Mouse (Mus musculus) spleen, adult 2 months (tissue): ENCODE results near the gene Jtb. TPM values are rescaled to one million over a fixed set of nuclear protein-coding genes. Genes with fewer than 3 reads are reported as not detected.

Experiments used
- DNase-seq, 2 experiments: peaks; one replicate each; pipeline versions ENCODE4 v3.0.0 to v3.0.0-alpha.2; 2012 to 2021; ENCODE audit warnings: low spot score in 2 of 2, low read depth in 1 of 2
- H3K27ac ChIP-seq: fragments of 200-500 bp; 2 replicates; pipeline ENCODE4 v1.5.1; 2012; ENCODE audit warnings: low read length, inconsistent platforms; ENCODE audit not compliant: insufficient read depth
- H3K27me3 ChIP-seq: fragments of 200-500 bp; 2 replicates; pipeline ENCODE4 v1.6.1; 2012; ENCODE audit warnings: mild to moderate bottlenecking, moderate library complexity, low read length, inconsistent platforms; ENCODE audit not compliant: control insufficient read depth, insufficient read depth
- H3K36me3 ChIP-seq: fragments of 200-500 bp; 2 replicates; pipeline ENCODE4 v1.6.1; 2012; ENCODE audit warnings: mild to moderate bottlenecking, low read length, inconsistent platforms; ENCODE audit not compliant: control insufficient read depth, insufficient read depth
- H3K4me1 ChIP-seq: fragments of 200-500 bp; 2 replicates; pipeline ENCODE4 v1.6.1; 2011; ENCODE audit warnings: inconsistent platforms; ENCODE audit not compliant: control insufficient read depth, insufficient read depth, insufficient read length
- H3K4me3 ChIP-seq: fragments of 200-500 bp; 2 replicates; pipeline ENCODE4 v1.5.1; 2011; ENCODE audit warnings: mild to moderate bottlenecking, inconsistent platforms; ENCODE audit not compliant: insufficient read depth, insufficient read length; ENCODE audit errors: extremely low read depth
- CTCF ChIP-seq: fragments of 200-500 bp; IDR thresholded peaks from 2 replicates; pipeline ENCODE4 v1.5.1; 2011; ENCODE audit warnings: mild to moderate bottlenecking, inconsistent platforms; ENCODE audit not compliant: insufficient read depth, insufficient read length, insufficient replicate concordance; ENCODE audit errors: extremely low read depth
- POLR2A ChIP-seq: fragments of 200-500 bp; IDR thresholded peaks from 2 replicates; pipeline ENCODE4 v1.6.1; 2011; ENCODE audit warnings: low read depth, low read length, inconsistent platforms
- WGBS: fragments of 180-500 bp; shearing (Covaris S2); methylation state at CpG from one replicate; pipeline ENCODE4 v1.1.7; 2018; 5-methylcytosine and 5-hydroxymethylcytosine counted together
- polyA plus RNA-seq: library from polyadenylated mRNA; depleted of rRNA; stranded (reverse); fragments of >200 nt; gene quantifications from 2 replicates; pipeline ENCODE4 v1.2.3, GENCODE M21; 2012

Gene Jtb
- polyA plus RNA-seq, 1 experiment = 60.3 TPM

DNA sequence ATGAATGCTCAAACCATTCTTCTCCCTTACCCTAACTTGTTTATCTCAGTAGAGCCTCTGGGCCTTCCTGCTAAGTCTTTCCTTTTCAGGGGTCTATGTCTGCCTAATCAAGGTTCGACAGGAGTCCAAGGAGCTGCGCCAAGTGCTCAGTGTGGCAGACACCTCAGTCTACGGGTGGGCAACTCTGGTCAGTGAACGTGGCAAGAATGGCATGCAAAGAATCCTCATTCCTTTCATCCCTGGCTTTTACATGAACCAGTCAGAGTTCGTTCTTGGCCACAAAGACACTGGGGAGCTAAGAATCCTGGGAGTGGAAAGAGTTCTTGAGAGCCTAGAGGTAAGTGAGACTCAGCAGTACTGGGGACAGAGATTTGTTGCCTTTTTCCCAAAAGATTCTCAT lies 27.8 kb upstream of the Jtb start:
- H3K27me3 ChIP-seq = no peaks in the 10 kb centered on the region
- H3K4me1 ChIP-seq = no peaks in the 10 kb centered on the region
- no peak overlapping the region for H3K27ac ChIP-seq
- no peak for TF ChIP-seq POLR2A
- TF ChIP-seq CTCF = no peak
- H3K4me3 ChIP-seq = no peak overlapping the region
- no peak for DNase-seq
- WGBS = 82% methylated on average over 5 of the region's 5 CpGs
- H3K36me3 ChIP-seq = peaks cover 9% of the 10 kb centered on the region

- TF ChIP-seq POLR2A = no peak
- no peak for TF ChIP-seq CTCF
- no peak overlapping the region for H3K27ac ChIP-seq
- no peak overlapping the region for H3K4me3 ChIP-seq
- no peaks in the 10 kb centered on the region for H3K4me1 ChIP-seq
- no peak for DNase-seq
- H3K27me3 ChIP-seq = no peaks in the 10 kb centered on the region
- H3K36me3 ChIP-seq = peaks cover 14% of the 10 kb centered on the region
- WGBS = 95% methylated on average over 2 of the region's 2 CpGs
These were observed 26.8 kb upstream of the Jtb start for GRCm38 (mm10) chr3:90204582-90204981.

- no peak overlapping the region for H3K27ac ChIP-seq
- no peaks in the 10 kb centered on the region for H3K27me3 ChIP-seq
- H3K4me1 ChIP-seq = peaks cover 12% of the 10 kb centered on the region; the same call in 1 of the 2 replicates
- H3K36me3 ChIP-seq = peaks cover 29% of the 10 kb centered on the region
- DNase-seq = no peak
- 94% methylated on average over 2 of the region's 2 CpGs for WGBS
- H3K4me3 ChIP-seq = no peak overlapping the region
- TF ChIP-seq POLR2A = no peak
- no peak for TF ChIP-seq CTCF
These were observed 22.7 kb upstream of the Jtb start for GRCm38 (mm10) chr3:90208662-90209061.

GRCm38 (mm10) chr3:90209908-90210566 lies 21.4 kb upstream of the Jtb start:
- DNase-seq = no peak
- peaks cover 12% of the 10 kb centered on the region; the same call in 1 of the 2 replicates for H3K4me1 ChIP-seq
- 92% methylated on average over 5 of the region's 5 CpGs for WGBS
- no peak overlapping the region for H3K27ac ChIP-seq
- H3K36me3 ChIP-seq = peaks cover 29% of the 10 kb centered on the region
- H3K4me3 ChIP-seq = no peak overlapping the region
- TF ChIP-seq POLR2A (no peak), CTCF (no peak)
- H3K27me3 ChIP-seq = no peaks in the 10 kb centered on the region

DNA sequence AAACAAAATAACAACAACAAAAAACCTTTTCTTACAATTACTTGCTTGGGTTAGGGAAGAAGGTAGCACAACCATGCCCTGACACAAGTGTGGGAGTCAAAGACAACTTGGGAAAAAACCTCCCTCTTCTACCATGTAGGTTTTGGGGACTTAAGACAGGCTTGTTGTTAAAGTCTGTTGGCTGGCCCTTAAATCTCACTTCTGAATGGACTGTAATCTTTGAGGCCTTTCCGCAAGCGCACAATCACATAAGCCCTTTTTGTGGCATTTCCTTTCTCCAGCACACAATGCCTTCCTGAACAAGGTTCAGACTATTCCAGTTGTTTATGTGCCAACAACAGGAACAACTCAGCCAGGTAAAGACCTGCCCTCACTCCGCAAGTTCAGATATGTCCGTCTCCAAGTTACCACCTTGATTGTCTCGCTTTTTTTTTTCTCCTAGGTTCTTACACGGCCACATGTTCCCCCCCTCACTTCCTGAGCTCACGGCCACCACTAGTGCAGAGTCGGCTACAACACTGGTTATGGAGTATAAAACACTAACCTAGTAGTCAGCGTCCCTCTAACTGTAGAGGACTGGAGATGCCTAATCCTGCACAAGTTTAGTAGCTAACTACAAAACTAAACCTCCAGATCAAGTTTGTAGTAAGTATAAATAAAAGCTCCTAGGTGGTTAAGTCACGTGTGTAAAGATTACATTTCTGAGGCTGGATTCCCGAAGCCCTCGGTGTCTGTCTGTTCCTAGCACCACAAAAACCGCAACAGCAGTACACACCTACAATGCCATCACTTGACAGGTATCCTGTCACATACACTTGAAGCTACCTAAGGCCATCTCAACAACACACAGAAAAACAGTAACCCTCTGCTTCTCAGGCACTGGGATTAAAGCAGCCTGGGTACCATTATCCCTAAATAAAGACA lies 19.7 kb upstream of the Jtb start:
- no peaks in the 10 kb centered on the region for H3K27me3 ChIP-seq
- peaks cover 29% of the 10 kb centered on the region for H3K36me3 ChIP-seq
- DNase-seq = no peak
- peaks cover 12% of the 10 kb centered on the region; the same call in 1 of the 2 replicates for H3K4me1 ChIP-seq
- H3K4me3 ChIP-seq = peak overlapping the region; percentile 24
- WGBS = 53% methylated on average over 13 of the region's 13 CpGs
- TF ChIP-seq CTCF (no peak), POLR2A (no peak)
- H3K27ac ChIP-seq = no peak overlapping the region

DNA sequence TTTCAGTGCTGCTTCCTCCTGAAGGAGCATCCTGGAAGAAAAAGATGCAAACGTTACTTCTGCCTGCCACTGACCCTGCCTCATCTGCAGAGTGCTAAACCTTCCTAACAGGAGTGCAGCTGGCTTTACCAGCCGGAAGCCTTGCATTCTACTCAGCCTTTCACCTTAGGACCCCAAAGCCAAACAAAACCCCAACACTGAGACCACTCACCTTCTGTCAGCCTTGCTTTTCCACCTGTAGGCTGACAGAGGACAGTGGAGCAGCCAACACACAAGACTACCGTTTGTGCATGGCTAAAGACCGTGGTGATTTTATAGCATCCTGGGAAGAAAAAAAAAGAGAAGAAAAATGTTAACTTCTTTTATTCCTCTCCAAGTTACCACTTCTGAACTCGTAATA lies 18.7 kb upstream of the Jtb start:
- Histone ChIP-seq H3K27me3 (no peaks in the 10 kb centered on the region), H3K36me3 (peaks cover 28% of the 10 kb centered on the region), H3K4me1 (peaks cover 12% of the 10 kb centered on the region; the same call in 1 of the 2 replicates), H3K4me3 (peak overlapping the region; percentile 98), H3K27ac (no peak overlapping the region)
- WGBS = 9% methylated on average over 5 of the region's 5 CpGs
- no peak for DNase-seq
- TF ChIP-seq POLR2A (no peak), CTCF (no peak)

- Histone ChIP-seq H3K27ac (peak within 1 kb of the TSS; percentile 96), H3K36me3 (peaks cover 22% of the 10 kb centered on the region), H3K4me1 (peaks cover 12% of the 10 kb centered on the region; the same call in 1 of the 2 replicates), H3K4me3 (peak within 1 kb of the TSS; percentile 98), H3K27me3 (no peaks in the 10 kb centered on the region)
- TF ChIP-seq POLR2A = peak; percentile 98
- no peak for TF ChIP-seq CTCF
- WGBS = under 1% methylated on average over 42 of the region's 42 CpGs
- DNase-seq = peak; percentile 83 to 94
These were observed 18.0 kb upstream of the Jtb start, which contains the start of the genes Rps27 and Rab13 for GRCm38 (mm10) chr3:90213377-90213866. Gene Rps27 (minus strand): TSS chr3:90213651. Gene Rab13 (plus strand): TSS chr3:90213695.
